Mouse (Mus musculus): ENCODE results near the gene Snhg11.

- TF ChIP-seq CTCF (IDR thresholded peaks at IDR 0.05; ENCODE audit: extremely low read depth, insufficient read depth, insufficient read length, insufficient replicate concordance) (peak; percentile 80), POLR2A (IDR thresholded peaks at IDR 0.05; ENCODE audit: low read depth, low read length) (peak; percentile 25; the same call in 1 of the 2 replicates)
Observed at GRCm38 (mm10) chr2:158360873-158361677, 14.4 kb upstream of the Snhg11 start.
